Mouse (Mus musculus) G1E (cell line): ENCODE data around the gene Zmym6.

ENCODE experiments used
- CTCF ChIP-seq: IDR thresholded peaks from 2 replicates; pipeline ENCODE4 v1.5.1; 2012; ENCODE audit warnings: low read depth, low read length, inconsistent platforms, mixed read lengths
- TAL1 ChIP-seq: conservative IDR thresholded peaks from 2 replicates; pipeline ENCODE4 v1.6.1; 2012; ENCODE audit warnings: low read depth, low read length, inconsistent platforms, mixed read lengths

DNA sequence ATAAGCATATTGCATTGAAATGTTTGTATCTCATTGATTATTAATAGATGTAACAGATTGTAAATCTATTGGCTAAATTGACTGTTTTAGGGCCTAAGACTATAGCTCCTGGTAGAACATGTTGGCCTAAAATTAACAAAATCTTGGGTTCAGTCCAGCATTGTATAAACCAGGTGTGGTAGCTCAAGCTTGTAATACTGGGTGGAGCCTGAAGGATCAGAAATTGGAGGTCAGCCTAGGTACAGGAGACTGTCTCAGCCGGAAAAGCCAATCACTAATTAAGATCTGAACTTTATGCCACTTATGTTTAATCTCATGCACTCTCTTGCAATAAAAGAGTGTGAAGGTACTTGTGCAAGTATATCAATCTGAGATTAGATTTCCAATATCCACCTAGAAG is 8.6 kb downstream of the Zmym6 start:
- TF ChIP-seq CTCF (no peak), TAL1 (no peak)
